Mouse (Mus musculus): ENCODE measurements around the gene Cdnf.

DNA sequence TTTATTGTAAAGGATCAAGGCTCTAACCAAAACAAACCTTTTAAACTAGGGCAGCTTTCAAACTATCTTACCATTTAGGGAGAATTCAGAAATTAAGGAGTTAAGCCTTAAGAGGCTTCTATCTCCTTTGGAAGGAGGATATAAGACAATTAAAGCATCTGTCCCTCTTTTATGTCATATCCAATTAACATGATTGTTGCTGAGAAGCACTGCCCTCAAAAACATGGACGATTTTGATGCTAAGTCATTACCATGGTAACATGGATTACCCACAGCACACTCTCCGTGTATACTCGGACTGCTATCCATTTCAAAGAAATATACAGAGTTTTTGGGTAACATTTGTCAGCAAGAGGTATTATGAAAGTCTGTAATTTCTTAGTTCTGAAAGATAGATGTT is 23.0 kb upstream of the Cdnf start:
- no peak for TF ChIP-seq CTCF (IDR thresholded peaks at IDR 0.05; ENCODE audit: low read depth)
- no peak for TF ChIP-seq EP300 (optimal IDR thresholded peaks at IDR 0.05)

All from stomach, postnatal 0 days (tissue).